Mouse (Mus musculus): ENCODE data around the gene Cse1l. TPM values are rescaled to one million over a fixed set of nuclear protein-coding genes. Genes with fewer than 3 reads are reported as not detected.
A peak's percentile ranks its signal among the peaks of the same experiment; 100 is the strongest.

The Cse1l gene
- polyA plus RNA-seq, 1 experiment from 2014 or later, result 169 TPM

DNA sequence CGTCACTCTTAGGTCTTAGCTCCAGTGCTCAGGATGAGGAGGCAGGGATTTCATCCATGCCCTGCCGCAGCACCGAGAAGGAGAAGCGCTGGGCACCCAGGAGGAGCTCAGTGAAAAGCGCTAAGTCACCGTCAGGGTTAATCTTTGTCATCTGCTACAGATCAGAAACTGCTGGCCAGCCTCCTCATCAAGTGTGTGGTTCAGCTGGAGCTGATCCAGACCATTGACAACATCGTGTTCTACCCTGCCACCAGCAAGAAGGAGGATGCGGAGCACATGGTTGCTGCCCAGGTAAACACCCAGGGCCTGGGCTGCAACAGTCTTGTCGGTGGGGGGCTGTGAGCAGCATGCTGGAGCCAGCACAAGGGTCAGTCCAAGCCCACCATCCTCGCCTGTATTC lies 20.2 kb upstream of the Cse1l start:
- Histone ChIP-seq H3K9me3 (no peaks in the 10 kb centered on the region), H3K4me3 (no peak overlapping the region), H3K9ac (replicated peaks) (no peak overlapping the region), H3K36me3 (peaks cover 13% of the 10 kb centered on the region), H3K27ac (replicated peaks) (no peak overlapping the region), H3K4me2 (replicated peaks) (no peak overlapping the region), H3K4me1 (peaks cover 7% of the 10 kb centered on the region; the same call in 1 of the 2 replicates), H3K27me3 (no peaks in the 10 kb centered on the region)
- WGBS, result 74% methylated on average over 10 of the region's 10 CpGs
- no peak for ATAC-seq (ENCODE audit: low FRiP score, low read depth)

DNA sequence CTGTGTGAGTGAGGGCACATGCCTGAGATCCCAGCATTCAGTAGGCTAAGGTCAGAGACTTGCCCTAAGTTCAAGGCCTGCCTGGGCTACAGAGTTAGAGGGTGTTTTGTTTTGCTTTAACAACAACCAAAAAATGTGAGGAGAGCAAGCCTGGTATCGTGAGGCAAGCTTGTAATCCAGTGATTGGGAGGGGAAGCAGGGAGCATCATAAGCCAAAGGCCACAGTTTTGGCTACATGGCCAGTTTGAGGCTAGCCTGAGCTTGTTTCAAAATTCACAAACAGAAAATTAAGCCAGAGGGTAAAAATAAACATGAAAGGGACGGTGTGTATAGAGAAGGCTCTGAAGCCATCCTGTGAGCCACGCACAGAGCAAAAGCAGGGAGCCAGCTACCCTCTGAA lies 19.6 kb upstream of the Cse1l start:
- 0 out of 2 replicates have a peak overlapping the region, but pooled peaks have one; percentile 8 for H3K27ac ChIP-seq (replicated peaks)
- H3K9ac ChIP-seq (replicated peaks), result no peak overlapping the region
- no peaks in the 10 kb centered on the region for H3K9me3 ChIP-seq
- H3K27me3 ChIP-seq, result no peaks in the 10 kb centered on the region
- H3K4me1 ChIP-seq, result peaks cover 7% of the 10 kb centered on the region; the same call in 1 of the 2 replicates
- no peak overlapping the region for H3K4me2 ChIP-seq (replicated peaks)
- no peak overlapping the region for H3K4me3 ChIP-seq
- no peak for ATAC-seq (ENCODE audit: low FRiP score, low read depth)
- WGBS, result 86% methylated on average over 3 of the region's 3 CpGs
- peaks cover 13% of the 10 kb centered on the region for H3K36me3 ChIP-seq

DNA sequence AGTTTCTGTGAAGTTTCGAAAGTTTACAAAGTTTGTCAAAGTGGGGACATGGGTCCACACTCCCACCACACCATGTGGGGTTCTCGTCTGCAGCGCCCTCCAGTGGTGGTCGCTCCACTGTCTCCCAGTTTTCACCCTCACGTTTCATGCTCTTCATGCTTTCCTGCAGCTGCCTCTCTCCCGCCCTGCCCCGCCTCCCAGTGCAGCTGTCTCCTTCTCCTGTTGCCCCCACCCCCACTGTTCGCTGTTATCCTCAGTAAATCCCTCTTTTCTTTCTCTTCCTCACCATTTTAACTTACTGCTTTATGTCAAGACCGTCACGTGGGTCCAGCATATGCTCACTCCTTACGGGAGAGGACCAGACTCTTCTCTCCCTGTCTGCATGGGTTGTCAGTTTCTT lies 18.0 kb upstream of the Cse1l start:
- WGBS, result 18% methylated on average over 11 of the region's 11 CpGs
- no peaks in the 10 kb centered on the region for H3K9me3 ChIP-seq
- peaks cover 7% of the 10 kb centered on the region; the same call in 1 of the 2 replicates for H3K4me1 ChIP-seq
- peak; percentile 69 for ATAC-seq (ENCODE audit: low FRiP score, low read depth)
- H3K4me2 ChIP-seq (replicated peaks), result no peak overlapping the region
- peaks cover 22% of the 10 kb centered on the region for H3K36me3 ChIP-seq
- no peaks in the 10 kb centered on the region for H3K27me3 ChIP-seq
- H3K4me3 ChIP-seq, result no peak overlapping the region
- H3K27ac ChIP-seq (replicated peaks), result no peak overlapping the region
- no peak overlapping the region for H3K9ac ChIP-seq (replicated peaks)

DNA sequence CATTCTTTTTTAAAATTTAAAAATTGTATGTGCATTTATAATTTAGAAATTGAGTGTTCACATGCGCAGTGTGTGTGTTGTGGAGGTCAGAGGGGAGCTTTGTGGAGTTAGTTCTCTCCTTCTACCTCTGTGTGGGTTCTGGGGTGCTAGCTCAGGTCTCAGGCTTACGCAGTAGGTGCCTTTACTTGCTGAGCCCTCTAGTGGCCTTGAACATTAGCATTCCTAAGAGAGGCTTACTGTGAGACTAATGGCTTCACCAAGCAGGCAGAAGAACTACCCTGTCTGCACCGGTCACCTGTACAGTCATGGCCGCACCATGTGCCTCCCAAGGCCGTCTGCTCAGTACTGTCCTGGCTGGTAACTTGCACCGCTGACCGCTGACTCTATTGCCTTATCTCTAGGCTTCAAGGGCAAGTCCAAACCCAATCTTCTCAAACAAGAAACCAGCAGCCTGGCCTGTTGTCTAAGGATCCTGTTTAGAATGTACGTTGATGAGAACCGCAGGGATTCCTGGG lies 14.4 kb upstream of the Cse1l start:
- ATAC-seq (ENCODE audit: low FRiP score, low read depth), result no peak
- Histone ChIP-seq H3K4me3 (no peak overlapping the region), H3K9me3 (no peaks in the 10 kb centered on the region), H3K9ac (replicated peaks) (no peak overlapping the region), H3K4me1 (peaks cover 7% of the 10 kb centered on the region; the same call in 1 of the 2 replicates), H3K36me3 (0 out of 2 replicates have a peak, but pooled peaks cover 31% of the 10 kb centered on the region), H3K27ac (replicated peaks) (no peak overlapping the region), H3K27me3 (no peaks in the 10 kb centered on the region), H3K4me2 (replicated peaks) (no peak overlapping the region)
- 74% methylated on average over 9 of the region's 9 CpGs for WGBS

DNA sequence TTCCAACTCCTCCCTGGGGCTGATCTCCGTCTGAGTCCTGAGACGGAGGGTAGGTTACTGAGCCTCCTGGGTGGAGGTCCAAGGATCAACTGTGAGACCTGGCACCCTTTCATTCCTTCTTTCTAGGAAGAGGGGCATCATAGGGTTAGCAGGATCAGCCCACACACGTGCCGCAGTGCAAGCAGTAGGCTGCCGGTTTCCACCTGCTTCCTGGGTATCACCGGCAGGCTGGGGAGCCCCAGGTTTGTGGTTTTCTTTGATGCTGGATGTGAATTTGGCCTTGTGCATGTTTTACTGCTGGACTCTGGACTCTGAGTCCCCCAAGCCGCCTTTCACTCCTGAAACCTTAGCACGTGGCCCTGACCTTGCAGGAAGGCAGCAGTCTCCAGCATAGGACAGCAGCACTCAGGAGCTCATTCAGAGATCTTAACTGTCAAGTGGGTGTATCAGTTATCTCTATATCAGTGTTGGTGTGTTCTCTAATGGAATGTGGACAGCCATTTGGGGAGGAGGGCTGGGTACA lies 13.6 kb upstream of the Cse1l start:
- ATAC-seq (ENCODE audit: low FRiP score, low read depth), result no peak
- Histone ChIP-seq H3K4me1 (peaks cover 7% of the 10 kb centered on the region; the same call in 1 of the 2 replicates), H3K4me2 (replicated peaks) (no peak overlapping the region), H3K4me3 (no peak overlapping the region), H3K27me3 (no peaks in the 10 kb centered on the region), H3K9me3 (no peaks in the 10 kb centered on the region), H3K27ac (replicated peaks) (no peak overlapping the region), H3K36me3 (0 out of 2 replicates have a peak, but pooled peaks cover 31% of the 10 kb centered on the region), H3K9ac (replicated peaks) (no peak overlapping the region)
- 92% methylated on average over 8 of the region's 8 CpGs for WGBS

DNA sequence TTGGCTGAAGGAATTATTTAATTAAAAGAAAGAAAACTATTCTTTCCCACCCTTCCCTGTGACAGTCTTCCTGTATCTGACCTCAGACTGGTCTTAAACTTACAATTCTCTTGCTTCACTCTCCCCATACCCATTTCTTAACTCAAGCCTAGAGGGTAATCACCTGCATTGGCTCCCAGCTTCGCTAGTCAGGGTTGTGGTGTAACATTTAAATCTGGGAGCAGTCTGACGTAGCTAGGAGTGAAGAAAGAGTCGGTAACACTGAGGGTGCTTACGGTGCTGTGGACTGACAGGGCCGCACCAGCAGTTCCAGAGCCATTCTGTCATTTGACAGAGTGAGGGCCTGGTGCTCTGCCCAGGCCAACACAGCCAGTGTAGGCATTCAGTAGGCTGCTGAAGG lies 12.8 kb upstream of the Cse1l start:
- Histone ChIP-seq H3K27me3 (no peaks in the 10 kb centered on the region), H3K27ac (replicated peaks) (no peak overlapping the region), H3K4me2 (replicated peaks) (no peak overlapping the region), H3K9ac (replicated peaks) (no peak overlapping the region), H3K4me1 (0 out of 2 replicates have a peak, but pooled peaks cover 2% of the 10 kb centered on the region), H3K36me3 (0 out of 2 replicates have a peak, but pooled peaks cover 31% of the 10 kb centered on the region), H3K9me3 (no peaks in the 10 kb centered on the region), H3K4me3 (no peak overlapping the region)
- WGBS, result 94% methylated on average over 5 of the region's 5 CpGs
- ATAC-seq (ENCODE audit: low FRiP score, low read depth), result no peak

DNA sequence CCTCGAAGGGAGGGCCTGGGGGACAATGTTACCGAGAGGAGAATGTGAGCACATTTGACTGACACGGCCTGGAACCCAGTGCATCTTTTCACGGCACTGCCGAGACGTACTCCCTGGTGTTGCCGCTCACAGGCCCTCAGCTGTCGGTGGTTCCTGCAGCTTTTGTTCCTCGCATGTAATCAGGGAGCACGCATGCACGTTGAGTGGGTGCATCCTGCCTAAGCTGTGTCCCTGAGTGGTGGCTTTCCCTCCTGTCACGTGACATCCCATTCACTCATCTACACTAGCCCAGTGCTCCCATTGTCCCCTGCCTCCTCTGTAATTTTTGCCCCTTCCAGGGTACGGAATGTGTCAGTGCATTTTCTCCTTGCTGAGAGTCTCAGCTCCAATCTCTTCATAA lies 9.5 kb upstream of the Cse1l start:
- Histone ChIP-seq H3K36me3 (0 out of 2 replicates have a peak, but pooled peaks cover 26% of the 10 kb centered on the region), H3K9ac (replicated peaks) (no peak overlapping the region), H3K4me1 (no peaks in the 10 kb centered on the region), H3K27me3 (no peaks in the 10 kb centered on the region), H3K27ac (replicated peaks) (no peak overlapping the region), H3K4me2 (replicated peaks) (no peak overlapping the region), H3K4me3 (no peak overlapping the region), H3K9me3 (no peaks in the 10 kb centered on the region)
- 71% methylated on average over 13 of the region's 13 CpGs for WGBS
- ATAC-seq (ENCODE audit: low FRiP score, low read depth), result no peak

DNA sequence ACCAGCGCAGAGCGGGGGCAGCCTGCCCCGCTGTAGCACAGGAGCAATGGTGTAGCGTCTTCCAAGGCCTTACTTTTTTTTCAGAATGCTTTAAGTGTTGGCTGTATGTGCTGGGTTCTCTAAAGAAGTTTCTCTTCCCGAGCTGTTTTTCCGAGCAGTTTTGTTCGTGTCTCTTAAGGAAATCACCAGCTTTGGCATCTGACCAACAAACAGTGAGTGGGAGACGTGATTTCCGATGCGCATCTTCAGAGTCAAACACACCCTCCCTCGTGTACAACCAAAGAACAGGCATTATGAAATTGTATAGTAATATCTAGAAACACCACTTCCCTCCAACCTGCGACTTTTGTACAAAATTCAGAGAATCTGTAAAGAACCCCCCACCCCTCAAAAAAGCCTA lies 8.9 kb upstream of the Cse1l start:
- H3K9ac ChIP-seq (replicated peaks), result no peak overlapping the region
- no peaks in the 10 kb centered on the region for H3K9me3 ChIP-seq
- no peaks in the 10 kb centered on the region for H3K4me1 ChIP-seq
- H3K4me3 ChIP-seq, result no peak overlapping the region
- H3K36me3 ChIP-seq, result 0 out of 2 replicates have a peak, but pooled peaks cover 21% of the 10 kb centered on the region
- WGBS, result 90% methylated on average over 12 of the region's 12 CpGs
- H3K4me2 ChIP-seq (replicated peaks), result no peak overlapping the region
- H3K27me3 ChIP-seq, result no peaks in the 10 kb centered on the region
- no peak overlapping the region for H3K27ac ChIP-seq (replicated peaks)
- ATAC-seq (ENCODE audit: low FRiP score, low read depth), result no peak

DNA sequence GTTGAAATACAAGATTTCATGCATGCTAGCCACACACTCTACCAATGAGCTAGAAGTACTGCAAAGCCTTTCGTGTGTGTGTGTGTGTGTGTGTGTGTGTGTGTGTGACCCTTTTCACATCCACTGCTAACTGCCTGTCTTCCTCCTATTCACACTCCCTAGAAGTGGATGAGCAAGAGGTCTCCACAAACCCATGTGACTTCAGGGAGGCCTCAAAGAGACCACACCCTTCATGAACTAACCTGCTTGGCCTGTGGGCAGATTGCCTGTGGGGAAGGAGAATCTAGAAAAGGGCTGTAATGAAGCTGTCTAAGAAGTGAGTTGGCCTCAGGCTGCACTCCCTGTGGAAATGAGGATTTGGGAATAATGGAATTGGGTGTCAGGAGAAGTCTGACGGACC lies 6.7 kb upstream of the Cse1l start:
- Histone ChIP-seq H3K9ac (replicated peaks) (no peak overlapping the region), H3K27me3 (no peaks in the 10 kb centered on the region), H3K4me2 (replicated peaks) (no peak overlapping the region), H3K36me3 (0 out of 2 replicates have a peak, but pooled peaks cover 9% of the 10 kb centered on the region), H3K9me3 (no peaks in the 10 kb centered on the region), H3K4me3 (no peak overlapping the region), H3K4me1 (no peaks in the 10 kb centered on the region), H3K27ac (replicated peaks) (no peak overlapping the region)
- ATAC-seq (ENCODE audit: low FRiP score, low read depth), result no peak
- 95% methylated on average over 2 of the region's 2 CpGs for WGBS

DNA sequence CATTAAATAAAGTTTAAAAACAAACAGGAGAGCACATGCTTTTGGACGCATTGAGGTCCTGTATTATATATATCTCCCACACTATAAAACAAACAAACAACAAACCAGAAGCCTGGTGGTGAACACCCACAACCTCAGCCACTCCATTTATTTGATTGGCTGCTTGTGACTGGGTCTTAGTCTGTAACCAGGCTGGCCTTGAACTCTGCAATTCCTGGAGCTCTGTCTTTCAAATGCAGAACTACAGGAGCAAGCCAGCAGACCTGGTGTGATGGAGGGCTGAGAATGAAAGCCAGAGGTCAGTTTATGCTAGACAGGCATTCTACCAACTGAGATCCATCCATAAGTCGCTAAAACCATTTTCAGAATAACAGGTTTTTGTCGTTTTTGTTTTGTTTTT lies 6.1 kb upstream of the Cse1l start:
- no peak for ATAC-seq (ENCODE audit: low FRiP score, low read depth)
- WGBS, result 76% methylated on average over 3 of the region's 3 CpGs
- H3K27ac ChIP-seq (replicated peaks), result no peak overlapping the region
- H3K4me3 ChIP-seq, result no peak overlapping the region
- no peaks in the 10 kb centered on the region for H3K4me1 ChIP-seq
- H3K27me3 ChIP-seq, result no peaks in the 10 kb centered on the region
- 0 out of 2 replicates have a peak, but pooled peaks cover 3% of the 10 kb centered on the region for H3K36me3 ChIP-seq
- H3K4me2 ChIP-seq (replicated peaks), result no peak overlapping the region
- no peak overlapping the region for H3K9ac ChIP-seq (replicated peaks)
- no peaks in the 10 kb centered on the region for H3K9me3 ChIP-seq

DNA sequence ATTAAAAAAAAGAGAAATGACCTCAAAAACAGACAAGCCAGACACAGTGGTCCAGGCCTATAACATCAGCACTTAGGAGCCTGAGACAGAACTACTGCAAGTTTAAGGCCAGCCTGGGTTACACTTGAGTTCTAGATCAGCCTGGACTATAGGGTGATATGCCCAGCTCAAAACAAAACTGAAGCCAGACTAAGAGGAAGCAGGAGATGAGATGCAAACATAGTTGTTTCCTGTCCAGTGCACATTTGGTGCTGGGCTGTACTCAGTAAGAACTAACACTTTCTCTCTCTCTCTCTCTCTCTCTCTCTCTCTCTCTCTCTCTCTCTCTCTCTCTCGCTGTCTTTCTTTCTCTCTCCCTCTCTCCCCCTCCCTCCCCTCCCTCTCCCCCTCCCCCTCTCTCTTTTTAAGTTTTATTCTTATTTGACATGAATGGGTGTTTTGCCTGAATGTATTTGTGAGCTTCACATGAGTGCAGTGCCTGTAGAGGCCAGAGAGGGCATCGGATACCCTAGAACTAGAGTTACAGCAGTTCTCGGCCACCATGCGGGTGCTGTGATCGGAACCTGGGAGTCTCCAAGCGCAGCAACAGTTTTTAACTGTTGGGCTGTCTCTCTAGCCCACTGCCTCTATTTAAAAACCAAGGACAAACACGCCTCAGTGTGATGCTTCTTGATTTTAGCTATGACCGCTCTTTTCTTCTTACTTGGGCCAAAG lies 4.9 kb upstream of the Cse1l start:
- 86% methylated on average over 8 of the region's 8 CpGs for WGBS

DNA sequence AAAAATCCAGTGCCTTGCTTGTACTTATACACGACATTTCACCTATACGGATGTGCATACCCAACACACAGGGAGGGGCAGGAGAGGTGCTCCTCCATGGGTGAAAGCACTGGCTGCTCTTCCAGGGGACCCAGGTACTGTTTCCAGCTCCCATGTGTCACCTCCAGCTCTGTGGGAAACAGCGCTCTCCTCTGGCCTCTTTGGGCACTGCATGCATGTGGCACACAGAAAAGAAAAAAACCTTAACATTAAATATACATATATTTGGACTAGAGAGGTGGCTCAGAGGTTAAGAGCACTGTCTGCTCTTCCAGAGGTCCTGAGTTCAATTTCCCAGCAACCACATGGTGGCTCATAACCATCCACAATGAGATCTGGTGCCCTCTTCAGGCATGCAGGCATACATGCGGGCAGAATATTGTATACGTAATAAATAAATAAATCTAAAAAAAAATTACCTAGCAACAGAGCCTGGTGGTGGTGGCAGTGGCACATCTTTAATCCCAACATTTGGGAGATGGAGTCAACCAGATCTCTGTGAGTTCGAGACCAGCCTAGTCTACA lies 2.0 kb upstream of the Cse1l start:
- ATAC-seq (ENCODE audit: low FRiP score, low read depth), result no peak
- Histone ChIP-seq H3K27me3 (no peaks in the 10 kb centered on the region), H3K4me2 (replicated peaks) (no peak overlapping the region), H3K27ac (replicated peaks) (no peak overlapping the region), H3K9me3 (no peaks in the 10 kb centered on the region), H3K4me3 (no peak overlapping the region), H3K36me3 (no peaks in the 10 kb centered on the region), H3K4me1 (peaks cover 15% of the 10 kb centered on the region), H3K9ac (replicated peaks) (no peak overlapping the region)
- 93% methylated on average over 6 of the region's 6 CpGs for whole genome bisulfite sequencing

More for the DNA sequence above, 4.9 kb upstream of the Cse1l start:
- Histone ChIP-seq H3K36me3 (no peaks in the 10 kb centered on the region), H3K4me3 (no peak overlapping the region), H3K27ac (replicated peaks) (no peak overlapping the region), H3K4me1 (peaks cover 4% of the 10 kb centered on the region; the same call in 1 of the 2 replicates), H3K9me3 (no peaks in the 10 kb centered on the region), H3K9ac (replicated peaks) (no peak overlapping the region), H3K4me2 (replicated peaks) (no peak overlapping the region), H3K27me3 (no peaks in the 10 kb centered on the region)
- ATAC-seq (ENCODE audit: low FRiP score, low read depth), result no peak

Data from midbrain, embryonic 12.5 days (tissue).